Mouse (Mus musculus) MEL (cell line): Measurements from ENCODE around the gene Entpd7.

Source experiments
- CHD1 ChIP-seq: IDR thresholded peaks from 2 replicates; pipeline ENCODE4 v1.6.1; 2012; ENCODE audit warnings: low read depth, mild to moderate bottlenecking, inconsistent platforms, low read length, improper control_type of control experiment
- CHD2 ChIP-seq: IDR thresholded peaks from 2 replicates; pipeline ENCODE4 v1.6.1; 2011; ENCODE audit warnings: low read length, improper control_type of control experiment
- CTCF ChIP-seq, 3 experiments: IDR thresholded peaks in 2 of 3; conservative IDR thresholded peaks in 1 of 3; 2 replicates each; pipeline ENCODE4 v1.5.1; 2011 to 2012; ENCODE audit warnings: low read length in 3 of 3, low read depth in 2 of 3, mild to moderate bottlenecking in 2 of 3, improper control_type of control experiment in 1 of 3, inconsistent platforms in 1 of 3, mixed read lengths in 1 of 3, moderate library complexity in 1 of 3; ENCODE audit not compliant: control insufficient read depth in 1 of 3, insufficient read depth in 1 of 3, poor library complexity in 1 of 3, severe bottlenecking in 1 of 3
- ELF1 ChIP-seq: IDR thresholded peaks from 2 replicates; pipeline ENCODE4 v1.6.1; 2014; ENCODE audit warnings: low read depth, mild to moderate bottlenecking, inconsistent platforms, low read length, improper control_type of control experiment, moderate library complexity
- EP300 ChIP-seq, 2 experiments: IDR thresholded peaks; 2 replicates each; pipeline ENCODE4 v1.6.1; 2011; ENCODE audit warnings: improper control_type of control experiment in 2 of 2, low read length in 2 of 2, low read depth in 1 of 2, mild to moderate bottlenecking in 1 of 2
- KAT2A ChIP-seq: conservative IDR thresholded peaks from 2 replicates; pipeline ENCODE4 v1.6.1; 2012; ENCODE audit warnings: low read depth, low read length, improper control_type of control experiment, inconsistent platforms
- MXI1 ChIP-seq: IDR thresholded peaks from 2 replicates; pipeline ENCODE4 v1.6.1; 2011; ENCODE audit warnings: mild to moderate bottlenecking, low read depth, low read length, improper control_type of control experiment
- NRF1 ChIP-seq: IDR thresholded peaks from 2 replicates; pipeline ENCODE4 v1.6.1; 2014; ENCODE audit warnings: low read depth, mild to moderate bottlenecking, inconsistent platforms, low read length, improper control_type of control experiment, moderate library complexity; ENCODE audit not compliant: poor library complexity, insufficient read depth, severe bottlenecking
- POLR2A ChIP-seq, 2 experiments: IDR thresholded peaks; 2 replicates each; pipeline ENCODE4 v1.6.1; 2011 to 2012; ENCODE audit warnings: low read length in 2 of 2, mild to moderate bottlenecking in 2 of 2, control low read depth in 1 of 2, improper control_type of control experiment in 1 of 2, low read depth in 1 of 2, moderate library complexity in 1 of 2; ENCODE audit not compliant: control insufficient read depth in 1 of 2, insufficient read depth in 1 of 2, poor library complexity in 1 of 2
- POLR2AphosphoS2 ChIP-seq: IDR thresholded peaks from 2 replicates; pipeline ENCODE4 v1.6.1; 2011; ENCODE audit warnings: low read length, improper control_type of control experiment
- RCOR1 ChIP-seq: IDR thresholded peaks from 2 replicates; pipeline ENCODE4 v1.6.1; 2012; ENCODE audit warnings: low read depth, mild to moderate bottlenecking, inconsistent platforms, low read length, improper control_type of control experiment
- TCF12 ChIP-seq: IDR thresholded peaks from 2 replicates; pipeline ENCODE4 v1.6.1; 2014; ENCODE audit warnings: low read depth, mild to moderate bottlenecking, inconsistent platforms, low read length, improper control_type of control experiment, moderate library complexity
- USF2 ChIP-seq, 2 experiments: IDR thresholded peaks; 2 replicates each; pipeline ENCODE4 v1.6.1; 2011 to 2012; ENCODE audit warnings: improper control_type of control experiment in 2 of 2, low read length in 2 of 2, borderline replicate concordance in 1 of 2, inconsistent platforms in 1 of 2, low read depth in 1 of 2, mild to moderate bottlenecking in 1 of 2; ENCODE audit not compliant: insufficient read depth in 1 of 2
- ZMIZ1 ChIP-seq: IDR thresholded peaks from 2 replicates; pipeline ENCODE4 v1.6.1; 2012; ENCODE audit warnings: low read depth, mild to moderate bottlenecking, inconsistent platforms, low read length, improper control_type of control experiment, moderate library complexity

- TF ChIP-seq CHD2 = no peak
- no peak for TF ChIP-seq NRF1
- no peak for TF ChIP-seq USF2 (IDR thresholded peaks at IDR 0.05; ENCODE audit: borderline replicate concordance in 1 of 2, insufficient read depth in 1 of 2, low read depth in 1 of 2, low read length in 2 of 2)
- no peak for TF ChIP-seq MXI1
- no peak for TF ChIP-seq CTCF (IDR thresholded peaks at IDR 0.05 in 2 of 3, conservative IDR thresholded peaks at IDR 0.05 in 1 of 3; ENCODE audit: control insufficient read depth in 1 of 3, insufficient read depth in 1 of 3, low read depth in 2 of 3, low read length in 3 of 3, poor library complexity in 1 of 3, severe bottlenecking in 1 of 3)
- TF ChIP-seq POLR2A (IDR thresholded peaks at IDR 0.05; ENCODE audit: control insufficient read depth in 1 of 2, insufficient read depth in 1 of 2, low read depth in 1 of 2, low read length in 2 of 2, poor library complexity in 1 of 2) = no peak
- TF ChIP-seq EP300 (IDR thresholded peaks at IDR 0.05; ENCODE audit: low read depth in 1 of 2, low read length in 2 of 2) = no peak
- TF ChIP-seq RCOR1 = no peak
- TF ChIP-seq ELF1 = no peak
- no peak for TF ChIP-seq KAT2A
- no peak for TF ChIP-seq CHD1
- no peak for TF ChIP-seq TCF12
- TF ChIP-seq POLR2AphosphoS2 = no peak
- TF ChIP-seq ZMIZ1 = no peak
Observed at GRCm38 (mm10) chr19:43708206-43708605, 18.7 kb downstream of the Entpd7 start.
